Mouse (Mus musculus) embryonic fibroblast, embryonic 13.5 days (primary cell): ENCODE data around the gene Pdcd2l.

Experiments
- CTCF ChIP-seq: IDR thresholded peaks from 2 replicates; pipeline ENCODE4 v1.5.1; 2011; ENCODE audit warnings: mild to moderate bottlenecking, control low read depth, low read length, moderate library complexity, borderline replicate concordance; ENCODE audit not compliant: insufficient read depth
- POLR2A ChIP-seq: IDR thresholded peaks from 2 replicates; pipeline ENCODE4 v1.6.1; 2011; ENCODE audit warnings: low read depth, mild to moderate bottlenecking, control low read depth, low read length, moderate library complexity

DNA sequence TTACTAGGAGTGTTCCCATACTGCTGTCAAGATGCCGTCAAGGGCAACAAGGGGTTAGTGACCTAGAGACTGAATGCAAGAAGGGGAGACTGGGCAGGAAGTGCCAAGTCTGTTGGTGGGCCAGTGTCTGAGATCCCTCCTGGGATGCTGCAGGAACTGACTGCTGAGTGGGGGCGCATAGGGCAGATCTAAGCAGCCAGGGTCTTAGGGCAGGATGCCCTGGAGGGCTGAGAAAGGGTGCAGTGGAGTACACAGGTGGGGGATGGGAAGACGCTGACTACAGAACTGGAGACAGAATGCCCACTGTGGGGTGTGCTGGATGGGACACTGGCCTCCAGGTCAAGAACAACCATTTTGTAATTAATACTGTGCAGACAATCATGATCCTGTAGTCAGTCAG lies 12.7 kb downstream of the Pdcd2l start:
- no peak for TF ChIP-seq CTCF
- no peak for TF ChIP-seq POLR2A
